Mouse (Mus musculus): ENCODE results near the gene Slc10a1.
"Not testable (repeated sequence)": the region's sequence is repeated elsewhere in the genome, so short reads cannot be mapped to it uniquely, and the experiment has no call there.

Gene Slc10a1

GRCm38 (mm10) chr12:80966059-80966838 lies 2.3 kb downstream of the Slc10a1 start:
- DNase-seq (ENCODE audit: low read depth): no peak

GRCm38 (mm10) chr12:80962566-80962965 lies 5.9 kb downstream of the Slc10a1 start:
- no peak for DNase-seq (ENCODE audit: low read depth)

GRCm38 (mm10) chr12:80957961-80958360 lies 10.5 kb downstream of the Slc10a1 start:
- no peak for DNase-seq (ENCODE audit: low read depth)

GRCm38 (mm10) chr12:80956039-80956438 lies 12.5 kb downstream of the Slc10a1 start:
- DNase-seq (ENCODE audit: low read depth): no peak

- peak; percentile 35 for DNase-seq (ENCODE audit: low read depth)
These were observed 16.0 kb downstream of the Slc10a1 start for GRCm38 (mm10) chr12:80952526-80952925.

- DNase-seq (ENCODE audit: low read depth): peak; percentile 32
These were observed 16.8 kb downstream of the Slc10a1 start for GRCm38 (mm10) chr12:80951640-80952219.

GRCm38 (mm10) chr12:80949603-80950002 lies 18.9 kb downstream of the Slc10a1 start:
- peak; percentile 14 for DNase-seq (ENCODE audit: low read depth)

GRCm38 (mm10) chr12:80948202-80948601 lies 20.3 kb downstream of the Slc10a1 start:
- peak; percentile 29 for DNase-seq (ENCODE audit: low read depth)

- DNase-seq (ENCODE audit: low read depth): peak; percentile 98
These were observed 22.5 kb downstream of the Slc10a1 start for GRCm38 (mm10) chr12:80945996-80946355.

- DNase-seq (ENCODE audit: low read depth): peak; percentile 99
These were observed 23.0 kb downstream of the Slc10a1 start, which contains the start of gene Srsf5 for GRCm38 (mm10) chr12:80945334-80945995. Gene Srsf5, plus strand, starts transcription at chr12:80945504.

- not testable (repeated sequence) for DNase-seq (ENCODE audit: low read depth)
These were observed 23.6 kb downstream of the Slc10a1 start for GRCm38 (mm10) chr12:80944963-80945333.

GRCm38 (mm10) chr12:80944204-80944603 lies 24.3 kb downstream of the Slc10a1 start:
- DNase-seq (ENCODE audit: low read depth): no peak

GRCm38 (mm10) chr12:80943395-80943794 lies 25.1 kb downstream of the Slc10a1 start:
- no peak for DNase-seq (ENCODE audit: low read depth)

- DNase-seq (ENCODE audit: low read depth): no peak
These were observed 26.6 kb downstream of the Slc10a1 start for GRCm38 (mm10) chr12:80941886-80942285.

- DNase-seq (ENCODE audit: low read depth): no peak
These were observed 29.3 kb downstream of the Slc10a1 start for GRCm38 (mm10) chr12:80939165-80939564.

GRCm38 (mm10) chr12:80938642-80939041 lies 29.9 kb downstream of the Slc10a1 start:
- DNase-seq (ENCODE audit: low read depth): peak; percentile 76

- DNase-seq (ENCODE audit: low read depth): peak; percentile 56
These were observed 31.0 kb downstream of the Slc10a1 start for GRCm38 (mm10) chr12:80937331-80938029.

GRCm38 (mm10) chr12:80936751-80937150 lies 31.8 kb downstream of the Slc10a1 start:
- DNase-seq (ENCODE audit: low read depth): no peak

- no peak for DNase-seq (ENCODE audit: low read depth)
These were observed 35.6 kb downstream of the Slc10a1 start for GRCm38 (mm10) chr12:80932865-80933264.

- DNase-seq (ENCODE audit: low read depth): no peak
These were observed 36.9 kb downstream of the Slc10a1 start for GRCm38 (mm10) chr12:80931402-80932140.

GRCm38 (mm10) chr12:80930141-80930540 lies 38.4 kb downstream of the Slc10a1 start:
- no peak for DNase-seq (ENCODE audit: low read depth)

GRCm38 (mm10) chr12:80928881-80929280 lies 39.6 kb downstream of the Slc10a1 start:
- DNase-seq (ENCODE audit: low read depth): no peak
